Mouse (Mus musculus): Measurements from ENCODE around the gene Chst3.

- TF ChIP-seq CTCF (conservative IDR thresholded peaks at IDR 0.05 in 1 of 2, IDR thresholded peaks at IDR 0.05 in 1 of 2; ENCODE audit: low read depth in 2 of 2, low read length in 2 of 2) = no peak
- no peak for TF ChIP-seq TCF12 (IDR thresholded peaks at IDR 0.05; ENCODE audit: low read depth, low read length)
- no peak for TF ChIP-seq ELF1 (IDR thresholded peaks at IDR 0.05; ENCODE audit: low read depth, low read length)
- no peak for TF ChIP-seq POLR2A (IDR thresholded peaks at IDR 0.05; ENCODE audit: low read depth, low read length)
Observed at GRCm38 (mm10) chr10:60227666-60228065, 8.6 kb upstream of the Chst3 start.
